In genomic region chr2:125315203-125315602, GRCm38 (mm10) we compare ENCODE assay signal across 28 mouse cellular contexts.
"Had no signal": no experiment of that assay in that cellular context is flagged by ENCODE, and none has a peak within 500 bp of the region (broad histone marks: within the 10 kb centered on the region; RNA-seq: fewer than 3 reads in every experiment).

No protein-coding gene starts in this region.

- DNase-seq: cerebellum, adult 18-20 months; cerebellum, adult 2 months; cerebellum, adult 8-10 months; cerebellum, adult 9-10 months; cerebellum, adult 9-11 months; cerebellum, postnatal 10 days; cerebellum, postnatal 14 days; cerebellum, postnatal 25 days; cerebellum, postnatal 36 days; embryo, embryonic 11 days; forebrain, postnatal 0 days; gastrocnemius, adult 2 months; gastrocnemius, postnatal 10 days; gastrocnemius, postnatal 14 days; gastrocnemius, postnatal 25 days; gastrocnemius, postnatal 36 days; heart, adult 18-20 months had no signal

- H3K27ac ChIP-seq: embryonic facial prominence, embryonic 10.5 days; embryonic facial prominence, embryonic 12.5 days; embryonic facial prominence, embryonic 13.5 days; embryonic facial prominence, embryonic 15.5 days; forebrain, embryonic 10.5 days; forebrain, embryonic 12.5 days; forebrain, embryonic 13.5 days; forebrain, embryonic 15.5 days; gastrocnemius, adult 2 months had no signal

- H3K4me1 ChIP-seq: embryonic facial prominence, embryonic 12.5 days; embryonic facial prominence, embryonic 15.5 days; forebrain, embryonic 10.5 days; forebrain, embryonic 12.5 days; forebrain, embryonic 13.5 days; forebrain, embryonic 15.5 days had no signal

- H3K9ac ChIP-seq: embryonic facial prominence, embryonic 12.5 days; embryonic facial prominence, embryonic 13.5 days; embryonic facial prominence, embryonic 15.5 days; forebrain, embryonic 12.5 days; forebrain, embryonic 13.5 days; forebrain, embryonic 15.5 days; forebrain, postnatal 0 days had no signal

- ATAC-seq: forebrain, embryonic 13.5 days; forebrain, embryonic 14.5 days; forebrain, embryonic 15.5 days; forebrain, embryonic 16.5 days; forebrain, postnatal 0 days had no signal

- H3K4me2 ChIP-seq: embryonic facial prominence, embryonic 12.5 days; embryonic facial prominence, embryonic 13.5 days; embryonic facial prominence, embryonic 15.5 days; forebrain, embryonic 12.5 days; forebrain, embryonic 13.5 days; forebrain, embryonic 15.5 days had no signal

- H3K27me3 ChIP-seq: embryonic facial prominence, embryonic 12.5 days; embryonic facial prominence, embryonic 13.5 days; embryonic facial prominence, embryonic 15.5 days; forebrain, embryonic 12.5 days; forebrain, embryonic 13.5 days; forebrain, embryonic 15.5 days had no signal

- H3K4me3 ChIP-seq: embryonic facial prominence, embryonic 10.5 days; embryonic facial prominence, embryonic 12.5 days; embryonic facial prominence, embryonic 13.5 days; embryonic facial prominence, embryonic 15.5 days; erythroblast, embryonic 14.5 days; forebrain, embryonic 10.5 days; forebrain, embryonic 12.5 days; forebrain, embryonic 13.5 days; forebrain, embryonic 15.5 days; gastrocnemius, adult 2 months had no signal

- H3K9me3 ChIP-seq: embryonic facial prominence, embryonic 10.5 days; embryonic facial prominence, embryonic 12.5 days; embryonic facial prominence, embryonic 13.5 days; embryonic facial prominence, embryonic 15.5 days; forebrain, embryonic 10.5 days; forebrain, embryonic 12.5 days; forebrain, embryonic 13.5 days; forebrain, embryonic 15.5 days had no signal
